Mouse (Mus musculus): Measurements from ENCODE around the gene Apip. TPM values are rescaled to one million over a fixed set of nuclear protein-coding genes. Genes with fewer than 3 reads are reported as not detected.

The Apip gene
- 2.6 and 3.1 TPM in 2 replicates for polyA plus RNA-seq (2012; rRNA removed)

DNA sequence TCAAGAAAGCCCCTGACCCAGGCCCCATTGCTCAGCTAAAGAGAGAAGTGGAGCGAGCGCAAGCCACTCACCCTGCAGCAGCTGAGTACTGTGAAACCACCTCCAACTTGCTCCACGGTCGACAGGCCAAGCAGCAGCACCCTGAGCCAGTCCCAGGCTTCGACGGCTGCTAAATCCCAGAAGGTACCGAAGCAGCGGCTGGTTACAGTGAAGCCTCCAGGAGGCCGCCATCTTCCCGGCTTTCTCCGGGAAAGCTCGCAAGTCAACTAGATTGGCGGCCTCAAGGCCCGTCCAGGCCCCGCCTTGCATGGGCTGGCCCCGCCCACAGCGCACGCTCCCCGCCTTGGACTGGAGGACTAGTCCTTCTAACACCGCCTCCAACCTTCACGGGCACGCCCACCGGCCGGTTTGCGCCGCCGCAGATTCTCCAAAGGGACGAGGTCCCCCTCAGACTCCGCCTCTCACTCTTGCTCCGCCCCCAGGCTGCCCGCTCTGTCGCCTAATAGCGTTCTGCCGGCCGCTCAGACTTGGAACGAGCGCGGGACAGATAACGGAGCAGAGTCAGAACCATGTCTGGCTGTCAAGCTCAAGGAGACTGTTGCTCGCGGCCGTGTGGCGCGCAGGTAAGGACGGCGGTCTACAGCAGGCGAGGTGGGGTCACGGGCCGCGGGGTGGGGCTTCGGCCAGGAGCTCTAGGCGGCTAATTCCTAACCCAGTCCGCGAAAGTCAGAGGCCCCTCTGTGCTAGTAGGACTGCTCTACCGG is at the start of gene Apip, which contains the start of gene Pdhx:
Gene Apip (plus strand): TSS at position 457 of the 764 bp plus-strand sequence.
Gene Pdhx (minus strand): TSS at position 295 of the 764 bp plus-strand sequence.
- Histone ChIP-seq H3K27me3 (ENCODE audit: control insufficient read depth, insufficient read depth, low read length) (no peaks in the 10 kb centered on the region), H3K27ac (ENCODE audit: insufficient read depth, low read depth, low read length) (peak within 1 kb of the TSS; percentile 36), H3K4me1 (ENCODE audit: control insufficient read depth, insufficient read depth, insufficient read length, low read length) (no peaks in the 10 kb centered on the region), H3K4me3 (ENCODE audit: low read depth, low read length) (peak within 1 kb of the TSS; percentile 87), H3K36me3 (ENCODE audit: control insufficient read depth, insufficient read depth, low read length) (no peaks in the 10 kb centered on the region)
- no peak for TF ChIP-seq CTCF (IDR thresholded peaks at IDR 0.05; ENCODE audit: extremely low read depth, insufficient read length, insufficient replicate concordance, low read depth, low read length)
- peak; percentile 83 for TF ChIP-seq POLR2A (IDR thresholded peaks at IDR 0.05; ENCODE audit: low read depth, low read length)
- WGBS: 1% methylated on average over 55 of the region's 55 CpGs

DNA sequence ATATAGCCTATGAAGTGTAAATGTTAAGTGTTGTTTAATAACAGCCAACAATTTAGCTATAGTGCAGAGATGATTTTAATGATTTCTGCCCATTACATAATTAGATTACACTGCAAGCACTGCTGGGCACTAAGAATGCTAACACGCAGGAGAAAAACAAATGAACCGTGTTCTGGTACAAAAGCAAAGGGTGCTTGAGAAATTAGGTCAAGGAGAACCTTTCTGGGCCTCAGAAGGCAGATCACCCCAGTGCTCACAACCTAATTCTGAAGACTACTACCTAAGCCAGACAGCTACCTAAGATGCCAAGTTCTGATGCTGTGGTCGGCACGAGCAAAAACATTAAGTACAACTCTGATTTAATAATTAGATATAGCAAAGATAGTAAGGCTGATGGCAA is 35.6 kb upstream of the Apip start:
- Histone ChIP-seq H3K36me3 (ENCODE audit: control insufficient read depth, insufficient read depth, low read length) (peaks cover 9% of the 10 kb centered on the region), H3K27me3 (ENCODE audit: control insufficient read depth, insufficient read depth, low read length) (no peaks in the 10 kb centered on the region), H3K4me1 (ENCODE audit: control insufficient read depth, insufficient read depth, insufficient read length, low read length) (no peaks in the 10 kb centered on the region), H3K4me3 (ENCODE audit: low read depth, low read length) (no peak overlapping the region), H3K27ac (ENCODE audit: insufficient read depth, low read depth, low read length) (no peak overlapping the region)
- 91% methylated on average over 4 of the region's 4 CpGs for WGBS
- TF ChIP-seq POLR2A (IDR thresholded peaks at IDR 0.05; ENCODE audit: low read depth, low read length): no peak

DNA sequence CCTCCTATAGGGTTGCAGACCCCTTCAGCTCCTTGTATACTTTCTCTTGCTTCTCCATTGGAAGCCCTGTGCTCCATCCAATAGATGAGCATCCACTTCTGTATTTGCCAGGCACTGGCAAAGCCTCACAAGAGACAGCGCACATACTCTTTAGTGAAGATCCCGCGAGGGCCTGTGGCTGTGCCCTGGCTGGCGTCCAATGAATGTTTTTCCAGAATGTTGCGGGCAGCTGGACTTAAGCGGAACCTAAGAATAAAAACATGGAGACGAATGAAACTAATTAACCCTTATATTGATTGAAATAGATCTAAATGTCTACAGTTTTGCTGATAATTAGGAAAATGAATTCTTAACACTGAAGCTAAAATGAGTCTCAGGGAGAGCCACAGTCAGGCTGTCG is 32.6 kb upstream of the Apip start:
- H3K27ac ChIP-seq (ENCODE audit: insufficient read depth, low read depth, low read length): no peak overlapping the region
- TF ChIP-seq CTCF (IDR thresholded peaks at IDR 0.05; ENCODE audit: extremely low read depth, insufficient read length, insufficient replicate concordance, low read depth, low read length) (no peak), POLR2A (IDR thresholded peaks at IDR 0.05; ENCODE audit: low read depth, low read length) (no peak)
- H3K36me3 ChIP-seq (ENCODE audit: control insufficient read depth, insufficient read depth, low read length): peaks cover 5% of the 10 kb centered on the region
- WGBS: 76% methylated on average over 8 of the region's 8 CpGs
- no peaks in the 10 kb centered on the region for H3K4me1 ChIP-seq (ENCODE audit: control insufficient read depth, insufficient read depth, insufficient read length, low read length)
- no peaks in the 10 kb centered on the region for H3K27me3 ChIP-seq (ENCODE audit: control insufficient read depth, insufficient read depth, low read length)
- no peak overlapping the region for H3K4me3 ChIP-seq (ENCODE audit: low read depth, low read length)

DNA sequence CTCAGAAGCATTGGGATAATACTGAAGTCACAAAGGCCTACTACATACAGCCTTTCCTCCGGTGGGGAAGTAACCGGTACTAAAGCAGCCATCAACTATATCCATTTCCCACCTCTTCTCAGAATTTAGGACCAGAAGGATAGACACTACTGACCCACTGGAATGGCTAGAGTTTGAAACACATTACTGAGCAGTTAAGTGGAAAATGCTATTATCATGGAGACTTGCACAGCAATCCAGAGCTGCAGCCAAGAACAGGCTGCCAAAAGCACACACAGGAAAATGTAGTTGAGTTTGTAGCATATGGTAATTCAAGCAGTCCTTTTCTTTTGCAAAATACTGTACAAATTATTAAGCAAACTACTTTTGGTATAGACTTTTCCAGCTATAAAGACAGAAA is 28.2 kb upstream of the Apip start:
- Histone ChIP-seq H3K27me3 (ENCODE audit: control insufficient read depth, insufficient read depth, low read length) (no peaks in the 10 kb centered on the region), H3K27ac (ENCODE audit: insufficient read depth, low read depth, low read length) (no peak overlapping the region), H3K4me1 (ENCODE audit: control insufficient read depth, insufficient read depth, insufficient read length, low read length) (no peaks in the 10 kb centered on the region), H3K36me3 (ENCODE audit: control insufficient read depth, insufficient read depth, low read length) (peaks cover 2% of the 10 kb centered on the region; the same call in 1 of the 2 replicates), H3K4me3 (ENCODE audit: low read depth, low read length) (no peak overlapping the region)
- 93% methylated on average over 2 of the region's 2 CpGs for WGBS
- TF ChIP-seq POLR2A (IDR thresholded peaks at IDR 0.05; ENCODE audit: low read depth, low read length) (no peak), CTCF (IDR thresholded peaks at IDR 0.05; ENCODE audit: extremely low read depth, insufficient read length, insufficient replicate concordance, low read depth, low read length) (no peak)

DNA sequence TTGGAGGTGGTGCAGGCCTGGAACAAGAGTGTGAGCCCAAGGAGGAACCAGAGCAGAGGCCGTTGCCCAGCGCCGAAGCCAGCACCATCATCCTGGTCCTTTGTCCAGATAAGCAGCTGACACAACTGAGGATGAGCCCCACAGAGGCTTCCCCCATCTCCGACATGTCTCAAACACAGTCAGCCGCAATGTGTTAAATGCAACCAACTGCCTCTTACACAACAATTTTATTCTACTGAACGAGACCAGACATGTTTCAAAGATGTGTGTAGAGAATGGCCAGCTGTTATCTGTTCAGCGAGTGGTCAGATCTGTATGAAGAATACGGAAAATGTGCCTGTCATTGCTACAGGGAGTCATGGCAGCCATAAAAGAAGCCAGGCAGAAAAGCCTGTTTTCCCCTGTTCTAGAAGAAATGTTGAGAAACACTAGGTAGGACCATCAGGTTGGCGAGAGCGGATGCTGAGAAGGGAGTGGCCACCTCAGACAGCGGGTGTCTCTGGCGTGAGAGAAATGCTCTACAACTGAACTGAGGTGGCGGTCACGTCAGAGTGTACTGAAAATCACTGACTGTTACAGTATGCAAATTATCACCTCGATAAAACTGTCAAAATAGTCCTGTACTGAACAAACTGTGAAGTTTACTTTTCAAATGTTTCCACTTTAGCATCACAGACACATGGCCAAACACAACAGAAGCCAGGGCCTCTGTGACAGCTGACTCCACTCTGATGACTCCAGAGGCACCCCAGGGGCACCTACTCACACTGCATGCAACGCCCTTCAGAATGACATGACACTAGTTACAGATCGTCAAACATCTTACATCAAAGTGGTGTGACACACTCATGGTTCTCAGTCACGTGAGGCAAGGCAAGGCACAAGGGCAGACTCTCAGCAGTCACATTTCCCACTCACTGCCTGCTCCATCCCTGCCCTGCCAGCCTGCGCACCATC is 21.3 kb upstream of the Apip start:
- 86% methylated on average over 19 of the region's 19 CpGs for WGBS
- H3K4me1 ChIP-seq (ENCODE audit: control insufficient read depth, insufficient read depth, insufficient read length, low read length): no peaks in the 10 kb centered on the region

DNA sequence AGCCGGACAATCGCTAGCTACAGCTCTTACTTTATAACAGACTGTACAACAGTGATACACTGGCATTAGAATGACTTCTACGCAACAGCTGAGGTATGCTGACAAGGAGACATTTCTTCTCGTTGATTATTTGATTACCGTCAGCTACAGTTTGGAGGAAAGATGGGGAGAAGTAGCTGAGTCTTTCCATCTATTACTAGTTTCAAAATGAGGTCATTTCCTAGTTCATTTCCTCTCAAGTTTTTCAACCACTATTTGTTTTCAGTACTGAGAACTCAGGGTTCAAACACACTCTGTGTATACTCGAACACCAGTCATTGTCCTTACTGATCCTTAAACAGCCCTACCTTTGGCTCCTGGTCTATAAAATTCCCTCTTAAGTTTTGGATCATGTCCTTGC is 17.7 kb upstream of the Apip start:
- H3K4me1 ChIP-seq (ENCODE audit: control insufficient read depth, insufficient read depth, insufficient read length, low read length): no peaks in the 10 kb centered on the region
- H3K4me3 ChIP-seq (ENCODE audit: low read depth, low read length): no peak overlapping the region
- H3K36me3 ChIP-seq (ENCODE audit: control insufficient read depth, insufficient read depth, low read length): peaks cover 2% of the 10 kb centered on the region; the same call in 1 of the 2 replicates
- TF ChIP-seq POLR2A (IDR thresholded peaks at IDR 0.05; ENCODE audit: low read depth, low read length) (no peak), CTCF (IDR thresholded peaks at IDR 0.05; ENCODE audit: extremely low read depth, insufficient read length, insufficient replicate concordance, low read depth, low read length) (no peak)
- WGBS: 86% methylated on average over 6 of the region's 6 CpGs
- no peak overlapping the region for H3K27ac ChIP-seq (ENCODE audit: insufficient read depth, low read depth, low read length)
- H3K27me3 ChIP-seq (ENCODE audit: control insufficient read depth, insufficient read depth, low read length): no peaks in the 10 kb centered on the region

More for the DNA sequence above, 21.3 kb upstream of the Apip start:
- Histone ChIP-seq H3K27ac (ENCODE audit: insufficient read depth, low read depth, low read length) (no peak overlapping the region), H3K4me3 (ENCODE audit: low read depth, low read length) (no peak overlapping the region), H3K36me3 (ENCODE audit: control insufficient read depth, insufficient read depth, low read length) (no peaks in the 10 kb centered on the region), H3K27me3 (ENCODE audit: control insufficient read depth, insufficient read depth, low read length) (no peaks in the 10 kb centered on the region)
- TF ChIP-seq CTCF (IDR thresholded peaks at IDR 0.05; ENCODE audit: extremely low read depth, insufficient read length, insufficient replicate concordance, low read depth, low read length) (no peak), POLR2A (IDR thresholded peaks at IDR 0.05; ENCODE audit: low read depth, low read length) (no peak)

DNA sequence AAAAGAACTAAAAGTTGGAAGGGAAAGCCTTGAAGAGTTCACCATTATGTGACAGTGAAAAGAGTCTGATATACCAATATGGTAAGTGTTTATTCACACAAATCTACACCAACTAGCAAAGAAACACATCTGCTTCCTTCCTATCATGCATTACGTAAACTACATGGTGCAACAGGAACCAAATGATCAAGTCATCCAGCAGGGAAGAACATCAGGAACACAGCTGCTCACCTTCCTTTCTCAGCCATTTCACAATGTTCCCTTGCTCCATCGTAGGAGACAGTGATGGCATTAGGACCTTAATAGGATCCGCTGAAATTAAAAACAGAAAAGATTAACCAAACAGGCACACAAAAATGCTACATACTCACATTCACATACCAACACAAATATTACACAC is 15.2 kb upstream of the Apip start:
- WGBS: 86% methylated on average over 3 of the region's 3 CpGs

More for the DNA sequence above, 15.2 kb upstream of the Apip start:
- Histone ChIP-seq H3K4me3 (ENCODE audit: low read depth, low read length) (no peak overlapping the region), H3K4me1 (ENCODE audit: control insufficient read depth, insufficient read depth, insufficient read length, low read length) (peaks cover 3% of the 10 kb centered on the region; the same call in 1 of the 2 replicates), H3K27ac (ENCODE audit: insufficient read depth, low read depth, low read length) (no peak overlapping the region), H3K27me3 (ENCODE audit: control insufficient read depth, insufficient read depth, low read length) (no peaks in the 10 kb centered on the region), H3K36me3 (ENCODE audit: control insufficient read depth, insufficient read depth, low read length) (peaks cover 2% of the 10 kb centered on the region; the same call in 1 of the 2 replicates)
- TF ChIP-seq CTCF (IDR thresholded peaks at IDR 0.05; ENCODE audit: extremely low read depth, insufficient read length, insufficient replicate concordance, low read depth, low read length) (no peak), POLR2A (IDR thresholded peaks at IDR 0.05; ENCODE audit: low read depth, low read length) (no peak)

Data from small intestine, adult 2 months (tissue).